Mouse (Mus musculus): ENCODE results near the gene Hes7. TPM values are rescaled to one million over a fixed set of nuclear protein-coding genes. Genes with fewer than 3 reads are reported as not detected.

Gene Hes7
- polyA plus RNA-seq, 1 experiment from 2014 or later: 0.09 TPM

DNA sequence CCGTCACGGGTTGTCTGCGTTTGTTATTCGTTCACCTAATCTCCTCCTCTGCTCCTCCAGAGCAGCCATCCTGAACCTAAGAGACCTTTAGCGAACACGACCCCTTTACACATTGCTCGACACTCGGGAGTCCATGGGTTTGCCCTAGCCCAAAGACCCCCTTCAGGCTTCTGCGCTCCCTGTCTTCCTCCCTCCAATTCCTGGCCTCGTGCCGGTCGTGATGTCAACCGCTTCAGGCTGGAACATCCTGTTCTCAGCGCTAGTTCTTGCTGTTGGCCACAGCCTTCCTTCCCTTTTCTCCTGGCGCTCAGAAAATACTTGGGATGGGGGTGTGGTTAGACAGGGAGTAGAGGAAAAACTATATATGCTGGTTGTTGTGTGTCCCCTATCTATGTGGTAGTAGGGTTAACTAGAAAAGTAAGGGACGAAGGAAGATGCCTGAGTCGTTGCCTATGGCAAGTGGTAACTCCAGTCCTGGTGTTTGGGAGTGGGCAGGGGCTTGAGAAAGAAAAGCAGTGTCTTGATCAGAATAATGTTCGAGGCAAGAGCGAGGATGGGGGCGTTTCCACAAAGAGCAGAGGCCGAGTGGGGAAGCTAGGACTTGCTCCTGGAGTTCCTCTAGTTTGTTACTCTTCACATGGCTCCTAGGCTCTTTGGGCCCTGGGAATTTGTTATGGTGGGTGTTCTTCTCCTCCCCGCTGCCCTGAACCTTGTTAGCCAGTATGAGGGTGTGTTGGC is 20.9 kb upstream of the Hes7 start:
- Histone ChIP-seq H3K36me3 (peaks cover 37% of the 10 kb centered on the region), H3K27ac (replicated peaks) (peak overlapping the region; percentile 83), H3K4me1 (peaks cover 64% of the 10 kb centered on the region), H3K9me3 (replicated peaks) (no peaks in the 10 kb centered on the region), H3K4me3 (peak overlapping the region; percentile 65), H3K27me3 (ENCODE audit: low read depth, poor library complexity, severe bottlenecking) (peaks cover 4% of the 10 kb centered on the region; the same call in 1 of the 2 replicates)
- DNase-seq (ENCODE audit: low spot score): no peak
- 2% methylated on average over 22 of the region's 22 CpGs for whole genome bisulfite sequencing

DNA sequence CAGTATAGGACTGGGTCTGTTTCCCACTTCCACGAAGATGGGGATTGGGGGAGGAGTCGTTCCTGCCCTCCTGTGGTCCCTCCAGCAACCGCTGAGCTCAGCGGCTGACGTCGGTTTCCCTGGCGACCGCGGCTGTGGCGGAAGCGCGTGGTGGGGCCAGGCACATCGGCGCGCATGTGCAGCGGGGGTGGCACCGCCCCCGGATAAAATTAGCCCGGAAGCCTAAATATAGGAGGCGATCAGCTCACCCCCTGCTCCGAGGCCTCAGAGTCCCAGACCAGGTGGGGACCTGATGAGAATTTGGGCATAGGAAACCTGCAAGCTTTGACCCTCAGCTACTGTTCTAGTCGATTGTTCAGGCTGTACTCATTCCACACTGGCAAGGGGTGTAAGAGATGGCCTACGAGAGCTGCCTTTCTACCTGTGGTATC is 20.3 kb upstream of the Hes7 start:
- 3% methylated on average over 23 of the region's 23 CpGs for WGBS
- Histone ChIP-seq H3K4me3 (peak overlapping the region; percentile 65), H3K27me3 (ENCODE audit: low read depth, poor library complexity, severe bottlenecking) (peaks cover 4% of the 10 kb centered on the region; the same call in 1 of the 2 replicates), H3K27ac (replicated peaks) (peak overlapping the region; percentile 83), H3K4me1 (peaks cover 60% of the 10 kb centered on the region), H3K36me3 (peaks cover 43% of the 10 kb centered on the region), H3K9me3 (replicated peaks) (no peaks in the 10 kb centered on the region)
- peak; percentile 87 for DNase-seq (ENCODE audit: low spot score)

DNA sequence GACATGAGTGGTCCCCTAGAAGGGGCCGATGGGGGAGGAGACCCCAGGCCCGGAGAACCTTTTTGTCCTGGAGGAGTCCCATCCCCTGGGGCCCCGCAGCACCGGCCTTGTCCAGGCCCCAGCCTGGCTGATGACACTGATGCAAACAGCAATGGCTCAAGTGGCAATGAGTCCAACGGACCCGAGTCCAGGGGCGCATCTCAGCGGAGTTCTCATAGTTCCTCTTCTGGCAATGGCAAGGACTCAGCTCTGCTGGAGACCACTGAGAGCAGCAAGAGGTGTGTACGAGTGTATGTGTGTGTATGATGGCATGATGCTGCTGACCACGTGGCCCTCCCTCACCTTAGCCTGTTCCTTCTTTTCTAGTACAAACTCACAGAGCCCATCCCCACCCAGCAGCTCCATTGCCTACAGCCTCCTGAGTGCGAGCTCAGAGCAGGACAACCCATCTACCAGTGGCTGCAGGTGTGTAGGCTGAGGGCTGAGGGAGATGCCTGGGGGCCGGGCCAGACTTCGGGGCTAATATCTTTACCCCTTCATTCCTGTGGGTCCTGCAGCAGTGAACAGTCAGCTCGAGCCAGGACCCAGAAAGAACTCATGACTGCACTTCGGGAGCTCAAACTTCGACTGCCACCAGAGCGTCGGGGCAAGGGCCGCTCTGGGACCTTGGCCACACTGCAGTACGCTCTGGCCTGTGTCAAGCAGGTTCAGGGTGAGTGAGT is 19.4 kb upstream of the Hes7 start:
- peaks cover 52% of the 10 kb centered on the region for H3K4me1 ChIP-seq
- peak overlapping the region; percentile 83; the same call in 1 of the 2 replicates for H3K27ac ChIP-seq (replicated peaks)
- H3K36me3 ChIP-seq: peaks cover 52% of the 10 kb centered on the region

DNA sequence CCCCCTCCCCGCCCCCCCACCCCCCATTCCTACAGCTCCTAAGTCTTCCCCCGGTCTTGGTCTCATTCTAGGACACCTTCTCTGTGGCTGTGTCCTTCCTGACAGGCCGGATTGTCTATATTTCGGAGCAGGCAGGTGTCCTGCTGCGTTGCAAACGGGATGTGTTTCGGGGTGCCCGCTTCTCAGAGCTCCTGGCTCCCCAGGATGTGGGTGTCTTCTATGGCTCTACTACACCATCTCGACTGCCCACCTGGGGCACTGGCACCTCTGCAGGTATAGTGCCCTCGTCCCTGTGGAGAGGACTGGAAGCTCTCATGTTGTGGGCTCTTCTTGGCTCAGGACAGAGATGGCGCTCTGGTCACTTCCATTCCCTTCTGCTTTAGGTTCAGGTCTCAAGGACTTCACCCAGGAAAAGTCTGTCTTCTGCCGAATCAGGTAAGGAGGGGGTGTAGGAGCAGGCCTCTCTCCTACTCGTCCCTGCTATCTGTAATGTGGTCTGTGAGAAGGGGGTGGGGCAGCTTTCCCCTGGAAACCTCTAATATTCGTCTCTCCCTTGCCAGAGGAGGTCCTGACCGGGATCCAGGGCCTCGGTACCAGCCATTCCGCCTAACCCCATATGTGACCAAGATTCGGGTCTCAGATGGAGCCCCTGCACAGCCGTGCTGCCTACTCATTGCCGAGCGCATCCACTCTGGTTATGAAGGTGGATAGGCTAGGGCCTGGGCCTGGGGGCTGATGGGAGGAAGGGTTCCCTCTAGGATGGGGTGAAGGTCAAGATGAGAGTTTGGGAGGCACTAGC is 18.4 kb upstream of the Hes7 start:
- no peaks in the 10 kb centered on the region for H3K27me3 ChIP-seq (ENCODE audit: low read depth, poor library complexity, severe bottlenecking)
- H3K27ac ChIP-seq (replicated peaks): no peak overlapping the region; the same call in 1 of the 2 replicates
- peaks cover 42% of the 10 kb centered on the region for H3K4me1 ChIP-seq
- DNase-seq (ENCODE audit: low spot score): no peak
- no peak overlapping the region; the same call in 1 of the 2 replicates for H3K4me3 ChIP-seq
- no peaks in the 10 kb centered on the region for H3K9me3 ChIP-seq (replicated peaks)
- WGBS: 90% methylated on average over 21 of the region's 21 CpGs
- peaks cover 62% of the 10 kb centered on the region for H3K36me3 ChIP-seq

More for the DNA sequence above, 19.4 kb upstream of the Hes7 start:
- WGBS: 92% methylated on average over 20 of the region's 20 CpGs
- DNase-seq (ENCODE audit: low spot score): no peak
- H3K27me3 ChIP-seq (ENCODE audit: low read depth, poor library complexity, severe bottlenecking): peaks cover 4% of the 10 kb centered on the region; the same call in 1 of the 2 replicates
- H3K9me3 ChIP-seq (replicated peaks): no peaks in the 10 kb centered on the region
- H3K4me3 ChIP-seq: peak overlapping the region; percentile 65

DNA sequence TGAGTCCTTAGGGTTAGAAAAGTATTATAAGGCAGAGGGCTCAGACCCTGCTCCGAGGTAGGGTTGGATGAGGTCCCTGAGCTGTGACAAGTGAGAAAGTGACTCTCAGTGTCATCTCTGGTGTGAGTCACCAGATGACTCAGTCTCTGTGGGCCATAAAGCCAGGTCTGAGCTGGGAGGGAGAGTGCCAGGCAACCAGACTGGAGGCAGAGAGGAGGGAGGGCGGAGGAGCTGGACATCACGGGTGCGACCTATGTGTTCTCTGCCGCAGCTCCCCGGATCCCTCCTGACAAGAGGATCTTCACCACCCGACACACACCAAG is 17.8 kb upstream of the Hes7 start:
- Histone ChIP-seq H3K9me3 (replicated peaks) (no peaks in the 10 kb centered on the region), H3K36me3 (peaks cover 68% of the 10 kb centered on the region), H3K4me1 (peaks cover 36% of the 10 kb centered on the region), H3K27me3 (ENCODE audit: low read depth, poor library complexity, severe bottlenecking) (no peaks in the 10 kb centered on the region), H3K4me3 (no peak overlapping the region), H3K27ac (replicated peaks) (no peak overlapping the region)
- WGBS: 93% methylated on average over 7 of the region's 7 CpGs
- no peak for DNase-seq (ENCODE audit: low spot score)

DNA sequence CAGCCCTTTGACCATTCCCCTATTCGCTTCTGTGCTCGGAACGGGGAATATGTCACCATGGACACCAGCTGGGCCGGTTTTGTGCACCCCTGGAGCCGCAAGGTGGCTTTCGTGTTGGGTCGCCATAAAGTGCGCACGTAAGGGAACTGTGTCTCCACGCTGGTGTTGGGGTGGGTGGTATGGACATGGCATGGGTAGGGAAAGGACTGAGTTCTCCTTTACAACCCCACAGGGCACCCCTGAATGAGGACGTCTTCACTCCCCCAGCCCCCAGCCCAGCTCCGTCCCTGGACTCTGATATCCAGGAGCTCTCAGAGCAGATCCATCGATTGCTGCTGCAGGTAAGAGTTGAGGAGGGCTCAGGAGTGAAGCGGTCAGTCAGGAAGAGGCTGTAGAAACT is 17.1 kb upstream of the Hes7 start:
- Histone ChIP-seq H3K36me3 (peaks cover 75% of the 10 kb centered on the region), H3K4me1 (peaks cover 28% of the 10 kb centered on the region), H3K9me3 (replicated peaks) (no peaks in the 10 kb centered on the region), H3K4me3 (no peak overlapping the region), H3K27ac (replicated peaks) (no peak overlapping the region), H3K27me3 (ENCODE audit: low read depth, poor library complexity, severe bottlenecking) (no peaks in the 10 kb centered on the region)
- WGBS: 95% methylated on average over 14 of the region's 14 CpGs
- DNase-seq (ENCODE audit: low spot score): no peak

DNA sequence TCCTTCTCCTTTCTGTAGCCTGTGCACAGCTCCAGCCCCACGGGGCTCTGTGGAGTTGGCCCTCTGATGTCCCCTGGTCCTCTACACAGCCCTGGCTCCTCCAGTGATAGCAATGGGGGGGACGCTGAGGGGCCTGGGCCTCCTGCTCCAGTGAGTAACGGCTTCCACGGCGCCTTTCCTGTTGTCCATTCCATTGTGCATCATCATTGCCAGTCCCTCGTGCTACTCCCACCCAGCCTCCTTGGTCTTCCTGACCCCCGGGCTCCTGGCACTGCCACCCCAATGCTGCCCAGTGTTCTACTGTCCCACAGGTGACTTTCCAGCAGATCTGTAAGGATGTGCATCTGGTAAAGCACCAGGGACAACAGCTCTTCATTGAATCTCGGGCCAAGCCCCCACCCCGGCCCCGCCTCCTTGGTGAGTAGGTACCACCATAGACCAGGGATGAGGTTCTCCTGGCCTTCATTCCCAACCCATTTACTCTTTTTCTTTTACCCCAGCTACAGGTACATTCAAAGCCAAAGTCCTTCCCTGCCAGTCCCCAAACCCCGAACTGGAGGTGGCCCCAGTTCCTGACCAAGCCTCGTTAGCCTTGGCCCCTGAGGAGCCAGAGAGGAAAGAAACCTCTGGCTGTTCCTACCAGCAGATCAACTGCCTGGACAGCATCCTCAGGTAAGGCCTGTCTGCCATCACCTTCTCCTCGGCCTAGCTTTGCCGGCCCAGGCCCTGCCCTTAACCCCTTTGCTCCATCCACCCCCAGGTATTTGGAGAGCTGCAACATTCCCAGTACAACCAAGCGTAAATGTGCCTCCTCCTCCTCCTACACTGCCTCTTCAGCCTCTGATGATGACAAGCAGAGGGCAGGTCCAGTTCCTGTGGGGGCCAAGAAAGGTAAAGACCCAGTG is 16.4 kb upstream of the Hes7 start:
- no peaks in the 10 kb centered on the region for H3K9me3 ChIP-seq (replicated peaks)
- no peak overlapping the region for H3K27ac ChIP-seq (replicated peaks)
- 90% methylated on average over 15 of the region's 15 CpGs for WGBS
- no peak for DNase-seq (ENCODE audit: low spot score)
- peaks cover 22% of the 10 kb centered on the region for H3K4me1 ChIP-seq
- no peaks in the 10 kb centered on the region for H3K27me3 ChIP-seq (ENCODE audit: low read depth, poor library complexity, severe bottlenecking)
- H3K36me3 ChIP-seq: peaks cover 82% of the 10 kb centered on the region
- H3K4me3 ChIP-seq: 0 out of 2 replicates have a peak overlapping the region, but pooled peaks have one; percentile 20

DNA sequence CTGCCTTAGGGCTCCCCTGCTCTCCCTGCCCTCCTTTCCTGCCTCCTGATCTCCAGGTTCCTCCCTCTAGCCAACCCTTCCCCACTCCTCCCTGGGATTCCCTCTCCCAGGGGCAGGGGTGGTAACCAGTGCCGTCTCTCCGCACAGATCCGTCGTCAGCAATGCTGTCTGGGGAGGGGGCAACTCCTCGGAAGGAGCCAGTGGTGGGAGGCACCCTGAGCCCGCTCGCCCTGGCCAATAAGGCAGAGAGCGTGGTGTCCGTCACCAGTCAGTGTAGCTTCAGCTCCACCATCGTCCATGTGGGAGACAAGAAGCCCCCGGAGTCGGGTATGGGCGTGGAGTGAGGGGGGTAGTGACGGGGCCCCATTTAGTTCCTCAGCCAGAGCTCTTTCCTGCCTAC is 15.7 kb upstream of the Hes7 start:
- H3K27ac ChIP-seq (replicated peaks): no peak overlapping the region; the same call in 1 of the 2 replicates
- peak overlapping the region; percentile 20; the same call in 1 of the 2 replicates for H3K4me3 ChIP-seq
- no peak for DNase-seq (ENCODE audit: low spot score)
- H3K9me3 ChIP-seq (replicated peaks): no peaks in the 10 kb centered on the region
- H3K4me1 ChIP-seq: peaks cover 19% of the 10 kb centered on the region
- H3K27me3 ChIP-seq (ENCODE audit: low read depth, poor library complexity, severe bottlenecking): no peaks in the 10 kb centered on the region
- H3K36me3 ChIP-seq: peaks cover 89% of the 10 kb centered on the region
- WGBS: 89% methylated on average over 14 of the region's 14 CpGs

DNA sequence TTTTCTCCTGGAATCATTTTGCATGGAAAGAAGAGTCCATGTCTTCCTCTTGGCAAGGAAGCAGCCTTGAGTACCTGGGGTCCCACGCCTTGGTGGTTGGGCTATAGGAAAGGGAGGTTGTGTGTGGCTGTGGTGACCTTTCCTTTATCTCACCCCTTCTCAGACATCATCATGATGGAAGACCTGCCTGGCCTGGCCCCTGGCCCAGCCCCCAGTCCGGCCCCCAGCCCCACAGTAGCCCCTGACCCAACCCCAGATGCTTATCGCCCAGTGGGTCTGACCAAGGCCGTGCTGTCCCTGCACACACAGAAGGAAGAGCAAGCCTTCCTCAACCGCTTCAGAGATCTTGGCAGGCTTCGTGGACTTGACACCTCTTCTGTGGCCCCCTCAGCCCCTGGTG is 15.0 kb upstream of the Hes7 start:
- DNase-seq (ENCODE audit: low spot score): no peak
- Histone ChIP-seq H3K36me3 (peaks cover 90% of the 10 kb centered on the region), H3K27me3 (ENCODE audit: low read depth, poor library complexity, severe bottlenecking) (no peaks in the 10 kb centered on the region), H3K9me3 (replicated peaks) (no peaks in the 10 kb centered on the region), H3K4me3 (no peak overlapping the region), H3K4me1 (peaks cover 18% of the 10 kb centered on the region), H3K27ac (replicated peaks) (no peak overlapping the region)
- 91% methylated on average over 6 of the region's 6 CpGs for WGBS

DNA sequence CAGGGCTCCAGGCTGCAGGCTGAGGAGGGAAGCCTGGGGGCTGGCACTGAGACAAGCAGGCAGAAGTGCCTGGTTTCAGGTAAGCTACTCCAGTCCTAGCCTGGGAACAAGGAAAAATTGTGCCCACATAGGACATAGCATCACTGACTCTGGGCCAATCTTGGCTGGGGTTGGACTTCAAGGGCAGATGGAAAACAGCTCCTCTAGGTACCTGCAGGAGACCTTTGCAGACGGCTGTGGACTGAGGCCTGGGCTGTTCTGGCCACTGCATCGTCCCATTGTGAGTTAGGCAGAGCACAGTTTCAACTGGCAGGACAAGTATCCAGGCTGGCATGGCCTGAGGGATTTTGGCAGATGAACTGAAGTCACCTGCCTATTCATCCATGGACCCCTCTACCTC is 14.4 kb upstream of the Hes7 start:
- DNase-seq (ENCODE audit: low spot score): no peak
- Histone ChIP-seq H3K9me3 (replicated peaks) (no peaks in the 10 kb centered on the region), H3K36me3 (peaks cover 88% of the 10 kb centered on the region), H3K27ac (replicated peaks) (no peak overlapping the region), H3K27me3 (ENCODE audit: low read depth, poor library complexity, severe bottlenecking) (no peaks in the 10 kb centered on the region), H3K4me3 (peak overlapping the region; percentile 21), H3K4me1 (peaks cover 13% of the 10 kb centered on the region)
- WGBS: 81% methylated on average over 2 of the region's 2 CpGs

DNA sequence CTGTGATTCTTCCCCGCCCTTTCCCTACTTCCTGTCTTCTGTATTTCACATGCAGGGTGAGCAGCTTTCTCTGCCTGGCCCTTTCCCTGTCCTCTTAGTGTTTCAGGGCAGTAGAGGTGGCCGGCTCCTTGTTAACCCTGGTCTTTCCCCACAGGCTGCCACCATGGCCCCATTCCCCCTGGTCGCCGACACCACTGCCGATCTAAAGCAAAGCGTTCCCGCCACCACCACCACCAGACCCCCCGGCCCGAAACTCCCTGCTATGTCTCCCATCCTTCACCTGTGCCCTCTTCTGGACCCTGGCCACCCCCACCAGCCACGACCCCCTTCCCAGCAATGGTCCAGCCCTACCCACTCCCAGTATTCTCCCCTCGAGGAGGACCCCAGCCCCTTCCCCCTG is 13.9 kb upstream of the Hes7 start:
- WGBS: 89% methylated on average over 11 of the region's 11 CpGs
- DNase-seq (ENCODE audit: low spot score): no peak
- Histone ChIP-seq H3K9me3 (replicated peaks) (no peaks in the 10 kb centered on the region), H3K4me1 (peaks cover 13% of the 10 kb centered on the region), H3K4me3 (no peak overlapping the region), H3K36me3 (peaks cover 83% of the 10 kb centered on the region), H3K27me3 (ENCODE audit: low read depth, poor library complexity, severe bottlenecking) (no peaks in the 10 kb centered on the region), H3K27ac (replicated peaks) (no peak overlapping the region)

DNA sequence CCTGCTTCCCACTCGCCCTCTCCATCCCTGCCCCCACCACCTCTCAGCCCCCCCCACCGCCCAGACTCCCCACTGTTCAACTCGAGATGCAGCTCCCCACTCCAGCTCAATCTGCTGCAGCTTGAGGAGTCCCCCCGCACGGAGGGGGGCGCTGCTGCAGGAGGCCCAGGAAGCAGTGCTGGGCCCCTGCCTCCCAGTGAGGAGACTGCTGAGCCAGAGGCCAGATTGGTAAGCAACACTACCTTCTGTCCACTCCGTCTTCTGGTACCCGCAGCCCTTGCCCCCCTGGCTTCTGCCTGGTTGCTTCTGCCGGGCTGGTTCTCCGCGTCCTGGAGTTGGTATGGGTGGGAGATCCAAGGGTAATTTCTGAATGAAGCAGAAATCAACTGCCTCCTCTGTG is 13.4 kb upstream of the Hes7 start:
- WGBS: 86% methylated on average over 11 of the region's 11 CpGs
- peaks cover 78% of the 10 kb centered on the region for H3K36me3 ChIP-seq
- no peak overlapping the region for H3K4me3 ChIP-seq
- no peak for DNase-seq (ENCODE audit: low spot score)
- no peak overlapping the region for H3K27ac ChIP-seq (replicated peaks)
- H3K9me3 ChIP-seq (replicated peaks): no peaks in the 10 kb centered on the region
- H3K4me1 ChIP-seq: peaks cover 18% of the 10 kb centered on the region
- H3K27me3 ChIP-seq (ENCODE audit: low read depth, poor library complexity, severe bottlenecking): peaks cover 4% of the 10 kb centered on the region

Measured in midbrain, embryonic 10.5 days (tissue).